Mouse (Mus musculus): ENCODE measurements around the gene Gm10147. TPM values are rescaled to one million over a fixed set of nuclear protein-coding genes. Genes with fewer than 3 reads are reported as not detected.
"Not testable (repeated sequence)": the region's sequence is repeated elsewhere in the genome, so short reads cannot be mapped to it uniquely, and the experiment has no call there.

The Gm10147 gene
- total RNA-seq (2022) = not detected

DNA sequence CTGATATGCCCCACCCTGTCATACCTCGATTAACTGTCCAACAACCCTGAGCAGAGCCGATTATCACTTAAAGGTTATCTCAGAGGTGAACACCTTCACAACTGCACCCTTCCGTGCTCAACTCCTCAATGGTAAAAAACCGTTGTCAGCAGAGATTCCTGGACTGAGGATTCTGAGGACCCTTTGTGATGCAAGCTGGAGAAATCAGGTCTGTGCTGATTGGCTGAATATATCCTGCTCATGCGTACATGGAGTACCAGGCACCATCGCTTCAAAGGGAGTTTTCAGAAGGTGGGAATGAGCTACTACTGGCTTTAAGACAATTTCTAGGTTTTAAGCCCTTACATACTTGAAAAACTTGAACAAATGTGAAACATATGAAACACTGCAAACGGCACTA, at the start of gene Gm10147:
Gm10147 (minus strand) TSS at position 101 of the 400 bp plus-strand sequence.
- DNase-seq (ENCODE audit: low spot score) = not testable (repeated sequence)

Small RNAs within 50 kb of the gene (microRNA-seq; reads per million reads assigned to microRNA genes)
- not detected for gene Gm44499

Measured in heart, adult 8-10 months (tissue).